Mouse (Mus musculus) right cerebral cortex, adult 18-20 months (tissue): Measurements from ENCODE around the gene Atp11c.

ENCODE experiments used
- DNase-seq: peaks from one replicate; pipeline ENCODE4 v3.0.0; 2022; ENCODE audit warnings: mixed read lengths

The Atp11c gene

DNA sequence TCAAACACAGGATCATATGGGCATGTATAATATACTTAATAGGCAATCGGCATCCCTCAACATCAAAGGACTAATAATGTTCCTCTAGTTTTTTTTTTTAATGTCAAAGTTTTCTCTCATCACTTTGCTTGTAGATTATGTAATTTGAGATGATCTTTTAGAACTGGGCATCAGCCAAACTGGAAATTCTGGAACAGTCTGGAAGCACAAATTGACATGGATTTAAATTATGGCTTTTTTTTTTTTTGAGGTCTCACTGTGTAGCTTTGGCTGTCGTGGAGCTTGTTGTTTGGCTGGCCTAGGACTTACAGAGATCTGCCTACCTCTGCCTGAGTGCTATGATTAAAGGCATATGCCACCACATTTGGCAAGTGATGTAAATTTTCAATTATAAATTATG is 210.8 kb downstream of the Atp11c start:
- DNase-seq = no peak

DNA sequence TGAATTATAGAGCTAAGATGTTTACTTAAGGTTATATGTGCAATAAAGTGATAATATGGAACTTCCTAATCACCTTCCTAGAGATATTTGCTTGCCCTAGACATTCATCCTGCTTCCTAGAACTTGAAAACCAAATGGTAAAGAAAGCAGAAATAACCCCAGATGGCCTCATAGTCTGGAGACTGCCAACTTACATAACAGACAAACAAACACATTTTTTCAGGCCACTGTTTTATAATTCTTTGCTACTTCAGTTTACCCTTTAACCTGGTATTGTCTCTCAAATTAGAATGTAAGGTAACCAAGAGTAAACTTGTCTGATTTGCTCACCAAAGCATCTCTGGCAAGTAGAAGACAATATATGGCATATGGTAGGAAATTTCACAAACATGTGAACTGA is 212.1 kb downstream of the Atp11c start:
- no peak for DNase-seq

DNA sequence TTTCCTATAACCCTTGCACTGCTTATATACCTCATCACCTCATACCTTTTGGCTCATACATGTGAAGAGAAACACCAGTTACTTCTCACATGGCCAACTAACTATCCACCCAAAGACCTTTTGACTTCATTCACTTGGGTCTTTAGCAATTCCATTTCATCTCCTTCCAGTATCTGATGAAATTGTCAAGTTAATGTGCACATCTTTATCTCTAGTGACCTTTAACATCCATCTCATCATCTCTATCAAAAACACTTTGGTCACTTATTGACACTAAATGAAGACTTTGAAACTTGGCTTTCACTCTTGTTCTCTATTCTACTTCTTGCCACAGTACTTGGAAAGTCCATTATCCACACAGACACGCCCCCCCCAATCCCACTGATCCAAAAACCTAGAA is 243.8 kb downstream of the Atp11c start:
- DNase-seq = no peak

DNA sequence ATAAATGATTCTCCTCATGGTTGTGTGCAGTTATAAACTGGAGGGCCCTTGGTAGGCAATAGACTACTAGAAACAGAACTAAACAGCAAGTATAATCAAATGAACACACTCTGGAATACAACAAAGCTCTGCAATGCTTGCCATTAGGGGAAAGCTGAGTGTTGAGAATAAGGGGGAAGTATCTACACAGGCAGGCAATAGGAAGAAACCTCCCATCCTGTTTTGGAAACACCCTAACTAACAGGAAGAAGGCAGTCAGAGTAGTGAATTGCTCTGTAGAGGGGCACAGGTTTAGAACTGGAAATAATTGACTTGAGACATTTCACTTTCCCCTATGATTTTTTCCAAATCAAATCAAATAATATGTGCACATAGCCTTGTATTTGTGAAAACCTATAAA is 247.1 kb downstream of the Atp11c start:
- no peak for DNase-seq

DNA sequence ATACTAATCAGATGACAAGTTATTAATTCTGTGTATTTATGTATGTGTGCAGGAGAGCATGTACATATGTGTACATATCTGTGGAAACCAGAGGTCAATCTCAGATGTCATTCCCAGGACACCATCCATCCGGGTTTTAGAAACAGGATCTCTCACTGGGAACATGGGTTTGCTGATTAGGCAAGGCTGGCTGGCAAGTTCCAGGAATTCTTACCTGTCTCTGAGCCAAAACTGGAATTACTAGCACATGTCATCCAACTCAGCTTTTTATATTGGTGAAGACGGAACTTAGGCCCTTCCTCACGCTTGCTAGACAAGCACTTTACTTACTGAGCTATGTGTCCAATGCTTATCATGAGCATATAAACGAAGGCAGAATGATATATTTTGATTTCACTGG is 247.5 kb downstream of the Atp11c start:
- DNase-seq = no peak

DNA sequence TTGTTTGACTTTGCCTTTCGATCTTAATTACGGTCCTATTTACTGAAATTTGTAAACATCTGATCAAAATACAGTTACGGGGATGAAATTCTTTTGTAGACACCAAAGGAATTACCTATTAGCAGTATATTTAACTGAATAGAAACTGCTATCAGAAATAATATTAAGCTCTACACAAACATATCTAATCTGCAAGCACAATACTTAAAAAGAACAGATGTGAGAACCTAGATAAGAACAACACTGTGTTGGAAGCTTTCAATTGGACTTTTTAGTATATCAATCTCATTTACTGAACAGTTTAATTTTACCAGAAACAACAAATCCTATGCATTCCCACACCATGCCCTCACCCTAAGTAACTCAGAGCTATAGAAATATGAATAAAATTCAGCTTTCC is 262.8 kb downstream of the Atp11c start:
- DNase-seq = no peak

DNA sequence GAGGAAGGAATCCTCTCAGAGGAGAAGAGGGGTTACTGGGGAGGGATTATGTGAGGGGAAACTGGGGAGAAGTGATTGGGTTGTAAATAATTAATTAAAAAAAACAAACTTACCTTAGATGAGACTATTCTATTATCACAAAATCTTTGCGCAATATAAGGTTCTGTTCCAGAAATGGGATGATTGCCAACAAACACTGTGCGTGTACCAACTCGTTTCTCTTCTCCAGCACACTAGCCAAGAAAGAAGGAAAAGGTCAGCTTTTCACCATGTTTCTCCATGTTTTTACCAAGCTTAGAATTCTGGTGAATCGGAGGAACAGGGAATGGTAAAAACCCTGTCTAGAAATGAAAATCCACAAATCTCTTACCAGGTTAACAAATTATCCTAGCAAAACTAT is 271.2 kb downstream of the Atp11c start:
- DNase-seq = no peak

DNA sequence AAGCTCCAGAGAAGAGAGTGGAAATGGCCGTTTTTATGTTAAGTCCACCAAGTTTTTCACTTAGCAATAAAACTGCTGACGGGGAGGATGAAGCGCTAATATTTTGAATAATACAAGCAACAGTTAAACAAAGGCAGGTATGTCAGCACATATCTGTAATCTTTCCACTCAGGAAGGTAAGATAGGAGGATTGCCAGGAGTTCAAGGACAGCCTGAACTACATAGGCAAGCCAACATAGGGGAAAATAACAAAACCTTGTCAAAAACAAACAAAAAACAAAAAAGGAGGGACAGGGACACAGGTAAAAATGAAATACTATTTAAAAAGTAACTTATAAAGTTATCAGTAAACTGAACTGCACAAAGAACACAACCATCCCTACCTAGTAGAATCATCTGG is 274.8 kb downstream of the Atp11c start:
- DNase-seq = no peak

DNA sequence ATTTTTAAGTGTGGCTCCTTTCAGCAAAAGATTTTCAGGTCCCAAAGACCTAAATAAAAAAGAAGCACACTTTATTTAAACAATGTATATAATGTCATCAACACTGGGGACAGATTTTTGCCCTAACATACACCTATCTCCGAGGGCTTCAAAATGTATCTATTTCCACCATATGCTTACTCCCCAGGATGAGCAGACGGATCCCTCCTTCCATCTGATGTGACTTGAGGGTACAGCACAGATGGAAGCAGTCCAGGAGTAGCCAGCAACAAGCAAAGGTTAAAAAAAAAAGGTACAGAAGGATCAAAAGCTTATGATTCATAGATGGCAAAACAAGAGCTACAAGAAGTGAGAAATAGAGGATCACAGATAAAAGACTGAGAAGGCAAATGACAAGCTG is 300.2 kb downstream of the Atp11c start:
- no peak for DNase-seq

DNA sequence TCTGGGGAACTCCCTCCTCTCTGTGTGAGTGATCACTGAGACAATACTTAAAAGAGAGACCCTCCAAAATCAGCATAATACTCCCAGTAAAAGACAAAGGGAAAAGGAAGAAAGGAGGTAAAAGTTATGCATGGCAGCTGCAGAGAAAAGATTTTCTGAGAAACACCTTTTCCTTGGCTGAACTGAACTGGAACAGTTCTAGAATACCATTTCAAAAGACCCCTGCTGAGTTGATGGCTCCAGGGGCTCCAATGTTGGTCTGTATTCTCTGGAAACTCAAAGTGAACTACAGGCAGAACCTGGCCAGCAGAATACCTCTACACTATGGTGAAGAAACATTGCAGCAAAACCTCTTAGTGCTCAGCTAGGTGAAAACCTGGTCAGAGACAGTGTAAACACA is 337.2 kb downstream of the Atp11c start:
- no peak for DNase-seq

DNA sequence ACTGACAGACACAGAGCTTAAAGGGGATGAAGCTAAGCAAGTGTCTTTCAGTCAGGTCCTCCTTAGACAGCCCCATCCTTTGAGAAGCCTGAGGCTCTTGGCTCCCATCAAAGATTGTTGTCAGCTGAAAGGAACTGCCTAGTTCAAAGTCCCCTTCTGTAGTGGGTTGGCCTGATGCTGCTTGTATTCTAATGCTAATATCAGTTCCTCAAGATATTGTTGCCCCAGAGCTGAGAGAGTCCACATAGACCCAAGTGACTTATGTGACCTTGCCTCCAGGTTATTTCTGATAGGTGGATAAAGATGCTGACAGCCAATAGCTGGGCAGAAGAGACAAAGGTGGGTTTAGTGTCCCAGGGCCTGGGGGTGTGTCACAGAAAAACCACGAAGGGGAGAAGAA is 404.8 kb downstream of the Atp11c start:
- no peak for DNase-seq

DNA sequence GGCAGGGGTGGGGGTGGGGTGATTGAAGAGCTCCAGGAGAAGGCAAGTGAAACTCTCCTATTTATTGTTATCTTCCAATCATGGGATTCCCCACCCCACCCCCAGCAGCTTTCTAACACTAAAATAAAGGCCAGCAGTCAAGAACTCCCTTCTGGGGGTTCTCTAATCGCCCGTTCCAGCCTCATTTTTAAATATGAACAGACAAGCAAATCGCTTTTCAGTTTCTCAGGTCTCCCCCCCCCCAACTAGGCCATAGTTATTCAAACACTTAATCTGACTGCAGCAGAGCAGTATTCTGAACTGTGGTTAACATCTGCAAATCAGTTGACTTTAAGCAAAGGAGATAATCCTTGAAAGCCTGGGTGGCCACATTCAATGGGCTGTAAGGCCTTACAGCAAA is 409.9 kb downstream of the Atp11c start:
- DNase-seq = no peak

DNA sequence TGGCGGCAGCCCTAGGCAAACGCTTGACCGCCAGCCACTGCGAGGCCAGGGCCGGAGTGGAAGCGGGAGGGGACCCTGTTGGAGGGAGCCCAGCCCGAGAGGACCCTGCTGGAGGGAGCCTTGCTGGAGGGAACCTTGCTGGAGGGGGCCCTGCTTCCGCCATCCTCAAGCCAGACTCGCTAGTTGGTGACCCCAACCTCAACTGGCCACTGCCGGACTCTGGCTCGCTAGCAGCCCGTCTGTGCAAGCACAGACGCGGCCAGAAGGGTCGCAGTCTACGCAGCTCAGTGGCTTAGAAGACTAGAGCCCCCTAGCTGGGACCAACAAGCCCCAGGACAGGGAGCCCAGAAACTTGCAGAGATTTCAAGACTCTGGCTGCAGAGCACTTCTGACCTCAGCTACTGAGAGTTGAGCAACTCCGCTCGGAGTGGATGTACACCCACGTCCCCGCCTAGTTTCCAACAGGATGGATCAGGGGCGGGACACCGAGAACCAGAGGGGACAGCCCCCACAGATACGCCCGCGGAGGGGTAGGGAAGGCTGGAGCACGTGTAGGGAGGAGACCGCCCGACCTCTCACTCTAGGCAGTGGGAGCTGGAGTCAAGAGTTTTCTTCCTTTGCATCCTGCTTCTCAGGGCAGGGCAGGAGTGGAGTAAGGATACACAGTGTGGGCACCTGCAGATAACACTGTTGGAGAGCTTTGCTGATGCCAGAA is 413.6 kb downstream of the Atp11c start, which contains the start of gene Mcf2:
Gene Mcf2, minus strand, starts transcription at position 346 of the 715 bp plus-strand sequence.
- DNase-seq = no peak

DNA sequence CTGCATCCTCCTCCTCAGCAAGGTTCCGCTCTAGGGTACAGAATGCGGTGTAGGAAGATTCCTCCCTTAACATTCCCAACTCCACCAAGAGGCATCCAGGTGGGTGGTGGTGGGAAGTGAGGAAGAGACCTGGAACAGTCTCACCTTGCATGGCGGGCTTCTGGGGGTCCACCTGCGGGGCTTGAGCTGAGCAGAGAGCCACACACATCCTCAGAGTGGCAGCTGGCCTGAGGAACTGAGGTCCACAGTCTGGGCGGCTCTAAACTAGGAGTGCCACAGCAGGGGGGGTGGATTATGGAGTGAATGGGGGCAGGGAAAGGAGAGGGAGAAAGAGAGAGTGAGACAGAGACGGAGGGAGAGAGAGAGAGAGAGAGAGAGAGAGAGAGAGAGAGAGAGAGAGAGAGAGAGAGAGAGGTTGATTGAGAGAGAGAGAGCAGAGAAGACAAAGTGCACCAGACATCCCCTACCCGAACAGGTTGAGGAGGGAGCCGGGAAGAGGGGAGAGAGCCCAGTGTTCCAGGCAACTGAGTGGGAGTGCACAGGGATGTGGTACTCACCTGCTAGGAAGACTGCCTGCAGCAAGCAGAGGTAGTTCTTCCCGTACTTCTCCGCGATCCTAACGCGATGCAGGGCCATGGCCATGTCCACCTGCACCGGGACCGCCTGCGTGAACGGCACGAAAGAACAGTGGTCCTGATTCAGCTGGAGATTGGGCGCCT is 414.3 kb downstream of the Atp11c start:
- no peak for DNase-seq
